Mouse (Mus musculus): ENCODE results near the gene Slc16a8. TPM values are rescaled to one million over a fixed set of nuclear protein-coding genes. Genes with fewer than 3 reads are reported as not detected.

Slc16a8 gene
- polyA plus RNA-seq, 1 experiment from 2014 or later, result 0.36 TPM

- Histone ChIP-seq H3K27ac (no peak overlapping the region), H3K9me3 (no peaks in the 10 kb centered on the region), H3K27me3 (no peaks in the 10 kb centered on the region), H3K4me3 (no peak overlapping the region), H3K4me1 (0 out of 2 replicates have a peak, but pooled peaks cover 4% of the 10 kb centered on the region), H3K9ac (no peak overlapping the region), H3K4me2 (no peak overlapping the region), H3K36me3 (no peaks in the 10 kb centered on the region)
- 71% methylated on average over 2 of the region's 2 CpGs for WGBS
- no peak for ATAC-seq (ENCODE audit: insufficient number of reproducible peaks, low FRiP score, low TSS enrichment, low read depth)
Measured at GRCm38 (mm10) chr15:79210357-79210756, 44.2 kb downstream of the Slc16a8 start.

DNA sequence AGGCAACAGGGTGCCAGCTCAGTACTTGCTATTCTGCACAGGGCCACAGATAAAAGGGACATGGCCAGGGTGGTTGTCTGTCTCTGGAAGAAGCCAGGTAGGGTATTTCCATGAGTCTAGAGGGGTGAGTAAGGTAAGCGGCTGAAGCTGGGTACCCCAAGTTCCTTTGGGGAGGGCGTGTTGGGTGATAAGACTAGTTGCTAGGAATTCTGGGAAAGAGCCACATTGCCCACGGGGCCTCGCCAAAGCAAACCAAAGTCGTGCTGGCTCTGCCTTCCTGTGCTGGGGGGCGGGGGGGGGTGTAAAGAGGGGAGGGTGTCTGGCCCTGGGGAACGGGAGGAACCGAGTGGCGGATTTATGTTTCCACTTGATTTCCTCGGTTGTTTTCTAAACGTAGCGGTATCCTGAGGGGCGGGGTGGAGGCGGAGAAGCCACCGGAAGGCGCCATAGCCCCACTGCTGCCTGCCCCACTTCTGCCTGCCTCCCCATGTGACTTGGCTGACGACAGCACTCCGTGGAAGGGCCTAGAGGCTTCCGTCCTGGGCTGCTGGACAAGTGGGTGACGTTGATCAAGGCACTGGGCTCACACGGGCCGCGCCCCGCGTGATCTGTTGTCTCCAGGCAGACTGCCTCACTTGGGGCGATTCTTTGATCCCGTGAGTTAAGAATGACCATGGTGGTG lies 45.7 kb downstream of the Slc16a8 start:
- Histone ChIP-seq H3K27me3 (no peaks in the 10 kb centered on the region), H3K9me3 (no peaks in the 10 kb centered on the region), H3K4me1 (0 out of 2 replicates have a peak, but pooled peaks cover 4% of the 10 kb centered on the region), H3K36me3 (no peaks in the 10 kb centered on the region), H3K4me3 (no peak overlapping the region), H3K9ac (no peak overlapping the region), H3K27ac (no peak overlapping the region), H3K4me2 (no peak overlapping the region)
- ATAC-seq (ENCODE audit: insufficient number of reproducible peaks, low FRiP score, low TSS enrichment, low read depth), result no peak
- WGBS, result 70% methylated on average over 27 of the region's 27 CpGs

DNA sequence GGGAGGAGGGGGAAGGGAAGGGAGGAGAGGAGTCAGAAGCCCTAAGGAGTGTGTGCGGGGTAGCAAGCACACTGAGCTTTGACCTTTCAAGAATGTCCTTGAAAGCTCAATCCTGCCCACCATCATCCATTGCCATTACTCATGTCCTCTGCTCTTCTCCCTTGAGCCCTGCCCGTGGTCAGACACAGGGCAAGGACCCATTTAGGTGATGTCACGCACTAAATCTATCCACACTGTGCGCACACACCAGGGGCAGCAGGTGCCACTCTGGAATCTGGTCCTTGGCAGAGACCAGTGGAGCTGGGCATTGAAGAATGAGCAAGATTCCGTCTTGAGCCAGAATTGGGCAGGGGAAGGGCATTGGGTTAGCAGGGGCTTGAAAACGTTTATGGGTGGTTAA lies 46.4 kb downstream of the Slc16a8 start:
- Histone ChIP-seq H3K27ac (no peak overlapping the region), H3K27me3 (no peaks in the 10 kb centered on the region), H3K4me3 (no peak overlapping the region), H3K9ac (no peak overlapping the region), H3K36me3 (no peaks in the 10 kb centered on the region), H3K9me3 (no peaks in the 10 kb centered on the region), H3K4me1 (0 out of 2 replicates have a peak, but pooled peaks cover 4% of the 10 kb centered on the region), H3K4me2 (no peak overlapping the region)
- 74% methylated on average over 6 of the region's 6 CpGs for WGBS
- no peak for ATAC-seq (ENCODE audit: insufficient number of reproducible peaks, low FRiP score, low TSS enrichment, low read depth)

DNA sequence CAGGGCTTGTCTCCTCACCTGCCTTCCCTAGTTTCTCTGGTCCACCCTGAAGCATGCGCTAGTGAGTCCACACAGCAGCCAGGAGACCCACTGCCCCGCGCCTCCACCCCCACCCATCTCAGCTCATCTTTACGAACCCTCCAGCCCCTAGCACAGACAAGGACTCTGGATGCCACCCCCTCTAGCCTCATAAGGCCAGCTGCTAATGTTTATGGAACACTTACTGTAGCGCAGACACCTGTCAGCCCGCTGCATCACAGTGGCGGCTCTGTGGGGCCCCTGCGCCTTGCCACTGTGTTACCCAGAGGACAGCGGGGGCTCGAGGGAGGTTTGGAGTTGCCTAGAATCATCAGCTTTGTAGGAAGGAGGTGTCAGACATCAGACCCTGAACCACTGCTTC lies 52.0 kb downstream of the Slc16a8 start:
- 35% methylated on average over 10 of the region's 10 CpGs for WGBS
- Histone ChIP-seq H3K27me3 (no peaks in the 10 kb centered on the region), H3K4me3 (no peak overlapping the region), H3K27ac (0 out of 2 replicates have a peak overlapping the region, but pooled peaks have one; percentile 9), H3K4me2 (no peak overlapping the region), H3K9me3 (no peaks in the 10 kb centered on the region), H3K4me1 (peaks cover 20% of the 10 kb centered on the region; the same call in 1 of the 2 replicates), H3K9ac (no peak overlapping the region), H3K36me3 (no peaks in the 10 kb centered on the region)
- no peak for ATAC-seq (ENCODE audit: insufficient number of reproducible peaks, low FRiP score, low TSS enrichment, low read depth)

GRCm38 (mm10) chr15:79201491-79202150 lies 52.9 kb downstream of the Slc16a8 start:
- Histone ChIP-seq H3K4me3 (no peak overlapping the region), H3K36me3 (no peaks in the 10 kb centered on the region), H3K9me3 (no peaks in the 10 kb centered on the region), H3K9ac (no peak overlapping the region), H3K27me3 (no peaks in the 10 kb centered on the region), H3K4me1 (peaks cover 20% of the 10 kb centered on the region; the same call in 1 of the 2 replicates), H3K4me2 (peak overlapping the region; percentile 17; the same call in 1 of the 2 replicates), H3K27ac (0 out of 2 replicates have a peak overlapping the region, but pooled peaks have one; percentile 24)
- WGBS, result 19% methylated on average over 13 of the region's 13 CpGs
- ATAC-seq (ENCODE audit: insufficient number of reproducible peaks, low FRiP score, low TSS enrichment, low read depth), result peak; percentile 37; the same call in 1 of the 2 replicates

Other genes with a start within 250 kb of the Slc16a8 start
- gene H1f0, start 226.3 kb downstream of the Slc16a8 start, polyA plus RNA-seq (2015; fragmentation: Nextera tagmentation; extraction: Ambion mirVana), result 487 and 628 TPM in 2 replicates
- 0.13 TPM in 1 of 2 replicates, not detected in the other for gene Galr3, start 212.9 kb downstream of the Slc16a8 start, polyA plus RNA-seq (2015; fragmentation: Nextera tagmentation; extraction: Ambion mirVana)
- gene Ankrd54, start 191.9 kb downstream of the Slc16a8 start, polyA plus RNA-seq (2015; fragmentation: Nextera tagmentation; extraction: Ambion mirVana), result 43.9 and 46.6 TPM in 2 replicates
- gene Eif3l, start 179.6 kb downstream of the Slc16a8 start, polyA plus RNA-seq (2015; fragmentation: Nextera tagmentation; extraction: Ambion mirVana), result 203 and 206 TPM in 2 replicates
- 15.1 and 16.3 TPM in 2 replicates for gene Micall1, start 145.9 kb downstream of the Slc16a8 start, polyA plus RNA-seq (2015; fragmentation: Nextera tagmentation; extraction: Ambion mirVana)
- 295 and 310 TPM in 2 replicates for gene Polr2f, start 113.8 kb downstream of the Slc16a8 start, polyA plus RNA-seq (2015; fragmentation: Nextera tagmentation; extraction: Ambion mirVana)
- 6.3 and 8.5 TPM in 2 replicates for gene 1700088E04Rik, start 113.5 kb downstream of the Slc16a8 start, polyA plus RNA-seq (2015; fragmentation: Nextera tagmentation; extraction: Ambion mirVana)
- 4.2 and 5.2 TPM in 2 replicates for gene Sox10, start 89.5 kb downstream of the Slc16a8 start, polyA plus RNA-seq (2015; fragmentation: Nextera tagmentation; extraction: Ambion mirVana)
- gene Pick1, start 25.6 kb downstream of the Slc16a8 start, polyA plus RNA-seq (2015; fragmentation: Nextera tagmentation; extraction: Ambion mirVana), result 43.8 and 45.8 TPM in 2 replicates
- gene Gm49486, start 25.4 kb downstream of the Slc16a8 start, polyA plus RNA-seq (2015; fragmentation: Nextera tagmentation; extraction: Ambion mirVana), result 1.1 and 1.2 TPM in 2 replicates
- 17.2 and 19.7 TPM in 2 replicates for gene Baiap2l2, start 30.8 kb upstream of the Slc16a8 start, polyA plus RNA-seq (2015; fragmentation: Nextera tagmentation; extraction: Ambion mirVana)
- gene Pla2g6, start 73.6 kb upstream of the Slc16a8 start, polyA plus RNA-seq (2015; fragmentation: Nextera tagmentation; extraction: Ambion mirVana), result 12.9 and 14.2 TPM in 2 replicates
- gene Maff, start 91.9 kb upstream of the Slc16a8 start, polyA plus RNA-seq (2015; fragmentation: Nextera tagmentation; extraction: Ambion mirVana), result 4.2 and 4.7 TPM in 2 replicates
- 87.5 and 99.8 TPM in 2 replicates for gene Tmem184b, start 148.8 kb upstream of the Slc16a8 start, polyA plus RNA-seq (2015; fragmentation: Nextera tagmentation; extraction: Ambion mirVana)
- gene Csnk1e, start 200.8 kb upstream of the Slc16a8 start, polyA plus RNA-seq (2015; fragmentation: Nextera tagmentation; extraction: Ambion mirVana), result 81.0 and 82.7 TPM in 2 replicates

Data from limb, embryonic 15.5 days (tissue).